Mouse (Mus musculus) embryonic facial prominence, embryonic 13.5 days (tissue): ENCODE data around the gene Rbl1. TPM values are rescaled to one million over a fixed set of nuclear protein-coding genes. Genes with fewer than 3 reads are reported as not detected.
"Not testable (repeated sequence)": the region's sequence is repeated elsewhere in the genome, so short reads cannot be mapped to it uniquely, and the experiment has no call there.

Experiments
- ATAC-seq: fragments of 200-750 bp; cut with Nextera tagmentation; 2 replicates; pipeline ENCODE4 v1.8.0; 2017; ENCODE audit warnings: low read depth; ENCODE audit not compliant: insufficient number of reproducible peaks, insufficient read depth, low FRiP score, low TSS enrichment
- H3K27ac ChIP-seq: fragments of 300-500 bp; sonication (generic); 2 replicates; pipeline ENCODE4 v1.5.1; 2015; ENCODE audit warnings: moderate library complexity, mild to moderate bottlenecking, inconsistent platforms
- H3K27me3 ChIP-seq: fragments of 300-500 bp; sonication (generic); 2 replicates; pipeline ENCODE4 v1.6.1; 2015; ENCODE audit warnings: mild to moderate bottlenecking, inconsistent platforms
- H3K36me3 ChIP-seq: fragments of 300-500 bp; sonication (generic); 2 replicates; pipeline ENCODE4 v1.6.1; 2015; ENCODE audit warnings: mild to moderate bottlenecking, inconsistent platforms
- H3K4me1 ChIP-seq: fragments of 300-500 bp; sonication (generic); 2 replicates; pipeline ENCODE4 v1.6.1; 2015; ENCODE audit warnings: inconsistent platforms
- H3K4me2 ChIP-seq: fragments of 300-500 bp; sonication (generic); 2 replicates; pipeline ENCODE4 v1.6.1; 2015; ENCODE audit warnings: moderate library complexity, mild to moderate bottlenecking, inconsistent platforms
- H3K4me3 ChIP-seq: fragments of 300-500 bp; sonication (generic); 2 replicates; pipeline ENCODE4 v1.5.1; 2015; ENCODE audit warnings: mild to moderate bottlenecking, inconsistent platforms
- H3K9ac ChIP-seq: fragments of 300-500 bp; sonication (generic); 2 replicates; pipeline ENCODE4 v1.6.1; 2015; ENCODE audit warnings: mild to moderate bottlenecking, inconsistent platforms
- H3K9me3 ChIP-seq: fragments of 300-500 bp; sonication (generic); 2 replicates; pipeline ENCODE4 v1.6.1; 2016; ENCODE audit warnings: inconsistent platforms
- WGBS: fragments of 180-500 bp; shearing (Covaris S2); methylation state at CpG from one replicate; pipeline ENCODE4 v1.1.7; 2015; ENCODE audit warnings: mixed read lengths; 5-methylcytosine and 5-hydroxymethylcytosine counted together
- polyA plus RNA-seq: library from polyadenylated mRNA; unstranded; fragments of >200 nt; fragmentation: Nextera tagmentation; extraction: Ambion mirVana; gene quantifications from 2 replicates; pipeline ENCODE4 v1.2.1, GENCODE M21; 2015

Rbl1 gene
- polyA plus RNA-seq, 1 experiment from 2014 or later, result 26.4 TPM

DNA sequence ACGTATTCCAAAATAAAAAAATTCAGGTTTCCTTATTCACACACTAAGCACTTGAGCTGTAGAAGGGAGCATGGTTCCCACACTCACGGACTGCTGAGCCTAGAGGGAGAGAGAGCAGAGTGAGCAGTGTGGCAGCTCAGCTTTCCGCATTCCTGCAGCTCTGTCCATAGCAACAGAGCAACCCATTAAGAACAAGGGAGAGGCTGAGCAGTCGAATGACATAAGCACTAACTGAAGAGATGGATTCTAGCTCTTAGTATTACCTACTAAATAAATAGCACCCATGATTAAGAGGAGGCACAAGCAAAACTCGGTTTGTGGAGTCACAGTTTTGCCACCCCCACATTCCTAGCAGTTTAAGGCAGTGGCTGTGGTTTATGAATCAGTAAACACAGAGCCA lies 34.2 kb downstream of the Rbl1 start:
- ATAC-seq, result no peak
- Histone ChIP-seq H3K9me3 (no peaks in the 10 kb centered on the region), H3K27me3 (no peaks in the 10 kb centered on the region), H3K9ac (no peak overlapping the region), H3K4me1 (0 out of 2 replicates have a peak, but pooled peaks cover 3% of the 10 kb centered on the region), H3K4me2 (no peak overlapping the region), H3K27ac (no peak overlapping the region), H3K36me3 (peaks cover 70% of the 10 kb centered on the region), H3K4me3 (no peak overlapping the region)
- WGBS, result 49% methylated on average over 5 of the region's 5 CpGs

DNA sequence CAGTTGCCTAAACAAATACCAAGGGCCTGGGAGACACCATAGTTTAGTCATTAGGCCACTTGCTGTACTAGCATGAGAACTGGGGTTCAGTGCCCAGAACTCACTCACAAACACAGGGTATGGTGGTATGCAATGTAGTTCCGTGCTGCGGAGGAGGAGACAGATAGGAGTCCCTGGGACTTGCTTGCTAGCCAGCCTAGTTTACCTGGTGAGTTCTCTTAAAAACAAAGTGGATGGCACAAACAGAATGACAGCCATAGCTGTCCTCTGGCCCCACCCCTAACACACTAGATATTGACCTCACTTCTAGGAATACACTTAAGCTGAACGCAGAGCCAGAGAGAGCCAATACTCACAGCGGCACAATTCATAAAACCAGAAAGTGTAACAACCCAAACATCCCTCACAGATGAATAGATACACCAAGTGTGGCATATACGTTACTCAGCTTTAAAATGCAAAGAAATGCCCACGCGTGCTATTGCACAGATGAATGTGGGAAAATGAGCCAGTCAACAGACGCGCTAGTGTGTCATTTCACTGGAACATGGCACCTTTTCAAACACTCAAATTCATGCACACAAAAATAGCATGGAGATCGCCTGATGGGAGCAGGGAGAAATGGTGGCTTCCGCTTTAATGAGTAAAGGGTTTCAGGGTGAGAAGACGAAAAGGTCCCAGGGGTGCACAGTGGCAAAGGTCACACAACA lies 37.8 kb downstream of the Rbl1 start:
- 91% methylated on average over 12 of the region's 12 CpGs for WGBS
- Histone ChIP-seq H3K9ac (no peak overlapping the region), H3K4me2 (no peak overlapping the region), H3K4me1 (no peaks in the 10 kb centered on the region), H3K4me3 (no peak overlapping the region), H3K27ac (no peak overlapping the region), H3K9me3 (no peaks in the 10 kb centered on the region), H3K36me3 (peaks cover 61% of the 10 kb centered on the region), H3K27me3 (no peaks in the 10 kb centered on the region)
- no peak for ATAC-seq

GRCm38 (mm10) chr2:157165312-157166224 lies 38.8 kb downstream of the Rbl1 start:
- not testable (repeated sequence) for H3K9me3 ChIP-seq, H3K4me1 ChIP-seq, H3K27ac ChIP-seq, H3K4me3 ChIP-seq, ATAC-seq, H3K4me2 ChIP-seq, H3K9ac ChIP-seq, H3K27me3 ChIP-seq
- peaks cover 67% of the 10 kb centered on the region for H3K36me3 ChIP-seq

- no peak overlapping the region for H3K4me2 ChIP-seq
- H3K4me3 ChIP-seq, result no peak overlapping the region
- peaks cover 65% of the 10 kb centered on the region for H3K36me3 ChIP-seq
- 81% methylated on average over 2 of the region's 2 CpGs for whole genome bisulfite sequencing
- no peaks in the 10 kb centered on the region for H3K9me3 ChIP-seq
- ATAC-seq, result no peak
- H3K9ac ChIP-seq, result no peak overlapping the region
- H3K4me1 ChIP-seq, result no peaks in the 10 kb centered on the region
- H3K27ac ChIP-seq, result no peak overlapping the region
- H3K27me3 ChIP-seq, result no peaks in the 10 kb centered on the region
These were observed 40.2 kb downstream of the Rbl1 start for GRCm38 (mm10) chr2:157164101-157164500.

GRCm38 (mm10) chr2:157156079-157156478 lies 48.3 kb downstream of the Rbl1 start:
- Histone ChIP-seq H3K9ac (no peak overlapping the region), H3K9me3 (no peaks in the 10 kb centered on the region), H3K4me3 (no peak overlapping the region), H3K4me1 (no peaks in the 10 kb centered on the region), H3K36me3 (peaks cover 75% of the 10 kb centered on the region), H3K27ac (no peak overlapping the region), H3K4me2 (no peak overlapping the region), H3K27me3 (no peaks in the 10 kb centered on the region)
- WGBS, result 92% methylated on average over 1 of the region's 1 CpGs
- ATAC-seq, result no peak

DNA sequence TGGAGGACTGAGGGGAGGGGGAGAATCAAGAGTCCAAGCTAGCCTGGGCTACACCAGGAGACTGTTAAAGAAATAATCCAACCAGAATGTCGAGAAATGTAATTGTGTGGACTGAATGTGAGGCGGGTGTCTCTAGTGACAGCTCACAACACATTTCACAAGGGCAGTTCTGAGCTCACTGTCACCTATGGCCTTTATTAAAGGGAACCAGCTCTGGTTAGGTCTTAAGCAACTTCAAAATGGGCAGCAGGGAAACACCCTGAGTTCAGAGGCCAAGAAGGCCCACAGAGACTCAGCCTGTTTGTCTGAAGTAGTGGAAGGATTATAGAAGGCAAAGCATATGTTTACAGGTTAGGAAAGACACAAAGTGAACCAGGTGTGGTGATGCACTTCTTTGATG lies 51.1 kb downstream of the Rbl1 start:
- no peak for ATAC-seq
- H3K4me2 ChIP-seq, result no peak overlapping the region
- no peaks in the 10 kb centered on the region for H3K27me3 ChIP-seq
- peaks cover 76% of the 10 kb centered on the region for H3K36me3 ChIP-seq
- WGBS, result 84% methylated on average over 2 of the region's 2 CpGs
- H3K4me1 ChIP-seq, result no peaks in the 10 kb centered on the region
- no peak overlapping the region for H3K27ac ChIP-seq
- no peak overlapping the region for H3K9ac ChIP-seq
- no peaks in the 10 kb centered on the region for H3K9me3 ChIP-seq
- no peak overlapping the region for H3K4me3 ChIP-seq

GRCm38 (mm10) chr2:157148417-157148816 lies 55.9 kb downstream of the Rbl1 start:
- no peaks in the 10 kb centered on the region for H3K27me3 ChIP-seq
- peaks cover 68% of the 10 kb centered on the region for H3K36me3 ChIP-seq
- H3K9ac ChIP-seq, result no peak overlapping the region
- no peak overlapping the region for H3K27ac ChIP-seq
- H3K4me2 ChIP-seq, result no peak overlapping the region
- H3K9me3 ChIP-seq, result no peaks in the 10 kb centered on the region
- no peaks in the 10 kb centered on the region for H3K4me1 ChIP-seq
- ATAC-seq, result no peak
- no peak overlapping the region for H3K4me3 ChIP-seq
- 90% methylated on average over 5 of the region's 5 CpGs for WGBS

GRCm38 (mm10) chr2:157147397-157148020 lies 56.8 kb downstream of the Rbl1 start:
- Histone ChIP-seq H3K27me3 (no peaks in the 10 kb centered on the region), H3K4me3 (no peak overlapping the region), H3K4me2 (no peak overlapping the region), H3K9me3 (no peaks in the 10 kb centered on the region), H3K27ac (no peak overlapping the region), H3K36me3 (peaks cover 63% of the 10 kb centered on the region), H3K4me1 (no peaks in the 10 kb centered on the region), H3K9ac (no peak overlapping the region)
- WGBS, result 89% methylated on average over 9 of the region's 9 CpGs
- no peak for ATAC-seq

GRCm38 (mm10) chr2:157145173-157145572 lies 59.2 kb downstream of the Rbl1 start:
- no peaks in the 10 kb centered on the region for H3K4me1 ChIP-seq
- H3K27ac ChIP-seq, result no peak overlapping the region
- peaks cover 2% of the 10 kb centered on the region for H3K9me3 ChIP-seq
- no peak overlapping the region for H3K9ac ChIP-seq
- WGBS, result 74% methylated on average over 1 of the region's 1 CpGs
- no peak for ATAC-seq
- H3K4me2 ChIP-seq, result no peak overlapping the region
- no peak overlapping the region for H3K4me3 ChIP-seq
- peaks cover 42% of the 10 kb centered on the region for H3K36me3 ChIP-seq
- no peaks in the 10 kb centered on the region for H3K27me3 ChIP-seq

GRCm38 (mm10) chr2:157144132-157144531 lies 60.2 kb downstream of the Rbl1 start:
- 67% methylated on average over 5 of the region's 5 CpGs for WGBS
- Histone ChIP-seq H3K9me3 (peaks cover 10% of the 10 kb centered on the region), H3K36me3 (peaks cover 31% of the 10 kb centered on the region), H3K4me3 (no peak overlapping the region), H3K27me3 (no peaks in the 10 kb centered on the region), H3K27ac (no peak overlapping the region), H3K9ac (no peak overlapping the region), H3K4me2 (no peak overlapping the region), H3K4me1 (no peaks in the 10 kb centered on the region)
- ATAC-seq, result no peak

DNA sequence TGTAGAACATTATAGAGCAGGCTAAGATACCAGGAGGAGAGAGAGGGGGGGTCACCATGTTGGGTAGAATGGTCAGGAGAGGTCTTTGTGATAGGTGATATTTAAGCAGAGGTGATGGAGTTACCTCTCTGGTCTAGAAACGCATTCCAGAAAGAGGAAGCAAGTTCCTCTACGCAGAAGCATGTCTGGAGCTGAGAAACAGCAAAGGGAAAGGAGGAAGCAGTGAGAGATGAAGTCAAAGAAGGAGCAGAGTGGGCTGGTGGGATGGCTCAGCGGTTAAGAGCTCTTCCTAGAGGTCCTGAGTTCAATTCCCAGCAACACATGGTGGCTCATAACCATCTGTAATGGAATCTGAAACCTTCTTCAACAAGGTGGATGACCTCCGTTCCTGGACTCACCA lies 62.4 kb downstream of the Rbl1 start:
- WGBS, result 84% methylated on average over 4 of the region's 4 CpGs
- Histone ChIP-seq H3K4me1 (no peaks in the 10 kb centered on the region), H3K9me3 (peaks cover 10% of the 10 kb centered on the region), H3K27ac (no peak overlapping the region), H3K4me2 (no peak overlapping the region), H3K4me3 (no peak overlapping the region), H3K27me3 (no peaks in the 10 kb centered on the region), H3K9ac (no peak overlapping the region), H3K36me3 (peaks cover 16% of the 10 kb centered on the region)
- no peak for ATAC-seq
